Mouse (Mus musculus) limb, embryonic 12.5 days (tissue): ENCODE results near the gene Rras2. TPM values are rescaled to one million over a fixed set of nuclear protein-coding genes. Genes with fewer than 3 reads are reported as not detected.

Experiments
- ATAC-seq: fragments of 200-750 bp; cut with Nextera tagmentation; 2 replicates; pipeline ENCODE4 v1.8.0; 2017; ENCODE audit warnings: low read depth, moderate TSS enrichment; ENCODE audit not compliant: insufficient number of reproducible peaks, insufficient read depth, low FRiP score, low TSS enrichment
- H3K27ac ChIP-seq: fragments of 300-500 bp; sonication (generic); 2 replicates; pipeline ENCODE4 v1.5.1; 2016; ENCODE audit warnings: mild to moderate bottlenecking, moderate library complexity
- H3K27me3 ChIP-seq: fragments of 300-500 bp; sonication (generic); 2 replicates; pipeline ENCODE4 v1.6.1; 2016; ENCODE audit warnings: mild to moderate bottlenecking, moderate library complexity
- H3K36me3 ChIP-seq: fragments of 300-500 bp; sonication (generic); 2 replicates; pipeline ENCODE4 v1.6.1; 2016; ENCODE audit warnings: mild to moderate bottlenecking, moderate library complexity
- H3K4me1 ChIP-seq: fragments of 300-500 bp; sonication (generic); replicated peaks from 2 replicates; pipeline ENCODE4 v1.6.1; 2016
- H3K4me2 ChIP-seq: fragments of 300-500 bp; sonication (generic); 2 replicates; pipeline ENCODE4 v1.6.1; 2016; ENCODE audit warnings: mild to moderate bottlenecking, moderate library complexity
- H3K4me3 ChIP-seq: fragments of 300-500 bp; sonication (generic); replicated peaks from 2 replicates; pipeline ENCODE4 v1.5.1; 2016; ENCODE audit warnings: mild to moderate bottlenecking
- H3K9ac ChIP-seq: fragments of 300-500 bp; sonication (generic); replicated peaks from 2 replicates; pipeline ENCODE4 v1.6.1; 2016; ENCODE audit warnings: mild to moderate bottlenecking, moderate library complexity
- H3K9me3 ChIP-seq: fragments of 300-500 bp; sonication (generic); 2 replicates; pipeline ENCODE4 v1.6.1; 2016; ENCODE audit warnings: mild to moderate bottlenecking, moderate library complexity
- WGBS: fragments of 180-500 bp; shearing (Covaris S2); methylation state at CpG from one replicate; pipeline ENCODE4 v1.1.7; 2016; 5-methylcytosine and 5-hydroxymethylcytosine counted together
- polyA plus RNA-seq: library from polyadenylated mRNA; unstranded; fragments of >200 nt; fragmentation: Nextera tagmentation; extraction: Ambion mirVana; gene quantifications from 2 replicates; pipeline ENCODE4 v1.2.1, GENCODE M21; 2016

The Rras2 gene
- polyA plus RNA-seq, 1 experiment from 2014 or later, result 23.4 TPM

GRCm38 (mm10) chr7:114053720-114054119, 63.9 kb downstream of the Rras2 start:
- H3K4me1 ChIP-seq, result no peaks in the 10 kb centered on the region
- no peak overlapping the region for H3K4me3 ChIP-seq
- no peak overlapping the region for H3K9ac ChIP-seq
- WGBS, result 80% methylated on average over 4 of the region's 4 CpGs
- no peak overlapping the region for H3K4me2 ChIP-seq
- H3K27ac ChIP-seq, result no peak overlapping the region
- H3K9me3 ChIP-seq, result no peaks in the 10 kb centered on the region
- no peaks in the 10 kb centered on the region for H3K27me3 ChIP-seq
- ATAC-seq, result no peak
- H3K36me3 ChIP-seq, result peaks cover 7% of the 10 kb centered on the region

- Histone ChIP-seq H3K9ac (no peak overlapping the region), H3K4me2 (no peak overlapping the region), H3K4me3 (no peak overlapping the region), H3K27me3 (no peaks in the 10 kb centered on the region), H3K9me3 (no peaks in the 10 kb centered on the region), H3K4me1 (peaks cover 4% of the 10 kb centered on the region; the same call in 1 of the 2 replicates), H3K27ac (no peak overlapping the region), H3K36me3 (peaks cover 9% of the 10 kb centered on the region; the same call in 1 of the 2 replicates)
- WGBS, result 83% methylated on average over 2 of the region's 2 CpGs
- no peak for ATAC-seq
Measured at GRCm38 (mm10) chr7:114045814-114046213, 71.8 kb downstream of the Rras2 start.

- Histone ChIP-seq H3K4me1 (peaks cover 4% of the 10 kb centered on the region; the same call in 1 of the 2 replicates), H3K9ac (no peak overlapping the region), H3K36me3 (peaks cover 19% of the 10 kb centered on the region), H3K27ac (no peak overlapping the region), H3K27me3 (no peaks in the 10 kb centered on the region), H3K9me3 (no peaks in the 10 kb centered on the region), H3K4me2 (no peak overlapping the region), H3K4me3 (no peak overlapping the region)
- no peak for ATAC-seq
- 67% methylated on average over 6 of the region's 6 CpGs for WGBS
Measured at GRCm38 (mm10) chr7:114043929-114044549, 73.5 kb downstream of the Rras2 start.

DNA sequence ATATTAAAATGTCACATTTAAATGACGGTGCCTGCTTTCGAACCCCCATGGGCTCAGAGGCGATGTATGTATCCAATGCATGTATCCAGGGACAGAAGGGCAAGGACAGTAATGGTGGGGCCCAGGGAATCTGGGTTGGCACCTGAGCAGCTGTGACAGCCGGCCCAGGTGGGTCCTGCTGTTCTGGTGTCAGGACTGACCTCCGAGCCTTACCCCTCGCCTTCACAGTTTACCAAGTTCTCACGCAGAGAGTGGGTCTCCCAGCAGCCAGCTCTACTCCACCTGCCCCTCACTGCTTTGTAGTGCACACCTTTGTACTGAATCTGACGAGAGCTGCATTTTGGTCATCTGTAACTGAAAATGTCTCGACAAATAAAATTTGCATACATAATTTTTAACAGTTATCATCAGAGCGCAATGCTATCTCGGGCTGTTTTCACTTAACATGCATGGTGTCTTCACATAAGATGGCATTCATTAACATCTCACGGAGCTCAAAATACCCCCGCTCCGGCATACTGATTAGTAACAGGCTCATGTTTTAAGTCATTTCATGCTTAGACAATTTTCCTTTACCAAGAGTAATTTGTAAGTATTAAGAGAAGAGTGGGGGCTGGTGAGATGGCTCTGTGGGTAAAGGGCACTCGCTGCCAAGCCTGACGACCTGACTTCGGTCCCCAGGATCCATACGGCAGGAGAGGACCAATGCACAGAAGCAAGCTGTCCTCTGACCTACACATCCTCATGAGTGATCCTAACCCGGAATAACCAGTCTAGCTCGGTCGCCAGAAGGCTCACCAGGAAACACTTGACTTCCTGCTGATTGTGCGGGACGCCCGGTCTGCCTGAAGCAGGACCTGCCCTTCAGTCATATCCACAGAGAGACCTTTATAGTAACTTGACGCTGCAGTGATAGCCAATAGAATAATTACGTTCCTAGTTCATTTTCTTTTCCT, 74.3 kb downstream of the Rras2 start:
- no peak overlapping the region for H3K27ac ChIP-seq
- no peak for ATAC-seq
- peaks cover 4% of the 10 kb centered on the region; the same call in 1 of the 2 replicates for H3K4me1 ChIP-seq
- 89% methylated on average over 26 of the region's 26 CpGs for WGBS
- H3K9me3 ChIP-seq, result no peaks in the 10 kb centered on the region
- H3K9ac ChIP-seq, result no peak overlapping the region
- H3K4me3 ChIP-seq, result no peak overlapping the region
- H3K27me3 ChIP-seq, result no peaks in the 10 kb centered on the region
- H3K36me3 ChIP-seq, result peaks cover 13% of the 10 kb centered on the region
- no peak overlapping the region for H3K4me2 ChIP-seq

- Histone ChIP-seq H3K27me3 (no peaks in the 10 kb centered on the region), H3K36me3 (peaks cover 13% of the 10 kb centered on the region), H3K4me1 (peaks cover 4% of the 10 kb centered on the region; the same call in 1 of the 2 replicates), H3K4me2 (no peak overlapping the region), H3K9me3 (no peaks in the 10 kb centered on the region), H3K4me3 (no peak overlapping the region), H3K27ac (no peak overlapping the region), H3K9ac (no peak overlapping the region)
- ATAC-seq, result no peak
- 93% methylated on average over 4 of the region's 4 CpGs for WGBS
Measured at GRCm38 (mm10) chr7:114041349-114041748, 76.2 kb downstream of the Rras2 start.

GRCm38 (mm10) chr7:114037237-114037636, 80.3 kb downstream of the Rras2 start:
- 89% methylated on average over 4 of the region's 4 CpGs for WGBS
- no peak for ATAC-seq
- no peak overlapping the region for H3K9ac ChIP-seq
- no peaks in the 10 kb centered on the region for H3K9me3 ChIP-seq
- H3K4me2 ChIP-seq, result no peak overlapping the region
- no peaks in the 10 kb centered on the region for H3K4me1 ChIP-seq
- peaks cover 13% of the 10 kb centered on the region for H3K36me3 ChIP-seq
- H3K4me3 ChIP-seq, result no peak overlapping the region
- H3K27me3 ChIP-seq, result no peaks in the 10 kb centered on the region
- no peak overlapping the region for H3K27ac ChIP-seq

DNA sequence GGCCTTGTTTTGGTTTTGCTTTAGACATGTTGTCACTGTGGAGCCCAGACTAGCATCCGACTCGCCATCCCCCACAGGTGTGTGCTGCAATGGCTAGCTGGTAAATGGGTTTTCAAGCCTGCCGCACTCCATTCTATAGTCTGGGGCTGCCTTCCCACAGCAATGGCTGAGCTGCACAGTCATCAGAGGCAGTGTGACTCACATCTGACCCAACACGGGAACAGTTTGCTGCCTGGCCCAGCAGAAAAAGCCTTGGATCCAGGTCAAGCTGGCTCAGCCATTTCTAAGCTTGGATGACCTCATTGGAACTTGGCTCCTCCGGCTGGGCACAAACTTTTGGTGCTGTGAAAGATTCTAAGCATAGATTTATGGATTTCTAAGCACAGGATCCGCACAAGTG, 88.0 kb downstream of the Rras2 start:
- H3K4me2 ChIP-seq, result no peak overlapping the region
- WGBS, result 85% methylated on average over 6 of the region's 6 CpGs
- H3K27ac ChIP-seq, result no peak overlapping the region
- H3K9me3 ChIP-seq, result no peaks in the 10 kb centered on the region
- H3K9ac ChIP-seq, result no peak overlapping the region
- H3K36me3 ChIP-seq, result no peaks in the 10 kb centered on the region
- 0 out of 2 replicates have a peak, but pooled peaks cover 4% of the 10 kb centered on the region for H3K27me3 ChIP-seq
- ATAC-seq, result no peak
- no peak overlapping the region for H3K4me3 ChIP-seq
- no peaks in the 10 kb centered on the region for H3K4me1 ChIP-seq

DNA sequence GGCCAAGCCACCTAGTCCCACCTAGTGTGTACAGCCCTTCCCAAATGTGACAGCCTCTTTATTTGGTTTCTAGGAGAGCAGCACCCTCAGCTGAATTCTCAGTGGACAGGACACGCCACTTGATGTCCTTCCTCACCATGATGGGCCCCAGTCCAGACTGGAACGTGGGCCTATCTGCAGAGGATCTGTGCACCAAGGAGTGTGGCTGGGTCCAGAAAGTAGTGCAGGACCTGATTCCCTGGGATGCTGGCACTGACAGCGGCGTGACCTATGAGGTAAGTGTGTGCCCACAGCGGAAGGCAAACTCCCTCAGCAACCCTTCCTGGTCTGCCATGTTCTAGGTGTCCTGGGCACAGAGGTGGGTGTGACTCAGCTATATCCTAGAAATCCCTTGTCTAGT, 88.8 kb downstream of the Rras2 start:
- Histone ChIP-seq H3K4me3 (no peak overlapping the region), H3K4me2 (no peak overlapping the region), H3K4me1 (no peaks in the 10 kb centered on the region), H3K9ac (no peak overlapping the region), H3K27me3 (0 out of 2 replicates have a peak, but pooled peaks cover 4% of the 10 kb centered on the region), H3K9me3 (no peaks in the 10 kb centered on the region), H3K36me3 (no peaks in the 10 kb centered on the region), H3K27ac (no peak overlapping the region)
- ATAC-seq, result no peak
- 88% methylated on average over 5 of the region's 5 CpGs for WGBS

DNA sequence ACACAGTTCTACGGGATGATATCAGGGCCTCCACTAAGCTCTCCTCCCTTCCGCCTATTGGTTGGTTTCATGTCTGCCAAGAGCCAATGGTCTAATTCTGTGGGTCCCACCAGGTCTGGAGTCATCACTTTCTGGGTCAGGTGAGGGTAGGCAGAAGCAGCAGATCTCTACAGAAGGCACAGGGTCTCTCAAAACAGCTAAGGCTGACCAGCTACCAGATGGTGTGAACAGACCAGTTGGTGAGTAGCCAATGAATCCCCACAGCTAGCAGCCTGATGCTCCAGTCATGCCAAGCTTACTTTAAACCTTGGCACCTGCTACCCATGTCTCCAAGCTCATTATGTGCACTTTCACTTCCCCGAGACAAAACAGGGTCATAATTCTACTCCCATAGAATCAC, 90.2 kb downstream of the Rras2 start:
- H3K9ac ChIP-seq, result no peak overlapping the region
- no peaks in the 10 kb centered on the region for H3K4me1 ChIP-seq
- no peak overlapping the region for H3K4me2 ChIP-seq
- ATAC-seq, result no peak
- no peaks in the 10 kb centered on the region for H3K36me3 ChIP-seq
- no peaks in the 10 kb centered on the region for H3K9me3 ChIP-seq
- 90% methylated on average over 3 of the region's 3 CpGs for WGBS
- no peak overlapping the region for H3K4me3 ChIP-seq
- H3K27ac ChIP-seq, result no peak overlapping the region
- 0 out of 2 replicates have a peak, but pooled peaks cover 4% of the 10 kb centered on the region for H3K27me3 ChIP-seq

DNA sequence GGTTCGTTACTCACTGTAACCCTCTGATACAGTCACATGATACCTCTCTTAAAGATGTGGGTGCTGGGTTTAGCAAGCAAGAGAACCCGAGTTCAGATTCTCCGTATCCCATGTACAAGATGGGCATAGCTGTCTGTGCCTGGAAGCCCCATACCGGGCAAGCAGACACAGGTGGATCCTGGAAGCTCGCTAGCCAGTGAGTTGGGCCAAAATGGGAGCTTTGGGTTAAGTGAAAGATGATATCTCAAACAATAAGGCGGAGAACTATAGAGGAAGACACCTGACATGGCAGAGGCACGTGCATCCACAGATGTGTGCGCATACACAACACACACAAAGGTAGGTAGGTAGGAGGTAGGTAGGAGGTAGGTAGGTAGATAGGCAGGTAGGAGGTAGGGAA, 90.7 kb downstream of the Rras2 start:
- H3K4me1 ChIP-seq, result no peaks in the 10 kb centered on the region
- no peak for ATAC-seq
- no peaks in the 10 kb centered on the region for H3K36me3 ChIP-seq
- no peak overlapping the region for H3K4me3 ChIP-seq
- no peaks in the 10 kb centered on the region for H3K9me3 ChIP-seq
- H3K9ac ChIP-seq, result no peak overlapping the region
- 86% methylated on average over 8 of the region's 8 CpGs for WGBS
- H3K27me3 ChIP-seq, result 0 out of 2 replicates have a peak, but pooled peaks cover 4% of the 10 kb centered on the region
- H3K4me2 ChIP-seq, result no peak overlapping the region
- H3K27ac ChIP-seq, result no peak overlapping the region

DNA sequence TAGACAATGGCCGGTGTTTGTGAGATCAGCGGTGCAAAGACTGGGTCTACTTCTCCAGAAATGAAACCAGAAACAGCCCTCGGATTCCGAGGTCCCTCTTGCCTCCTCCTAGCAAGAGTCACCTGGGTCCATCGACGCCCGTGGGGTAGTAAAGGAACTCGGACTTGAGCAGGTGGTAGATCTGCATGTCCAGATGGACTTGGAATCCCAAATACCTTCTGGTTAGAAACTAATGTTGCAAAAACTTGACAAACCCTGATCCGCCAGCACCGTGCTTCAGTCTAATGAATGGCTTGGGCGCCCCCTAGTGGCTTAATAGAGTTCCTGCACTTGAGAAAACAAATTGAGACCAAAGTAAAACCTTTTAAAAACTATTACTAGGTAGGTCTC, 96.9 kb downstream of the Rras2 start:
- Histone ChIP-seq H3K4me3 (peak overlapping the region; percentile 38), H3K4me2 (peak overlapping the region; percentile 64), H3K4me1 (no peaks in the 10 kb centered on the region), H3K27ac (no peak overlapping the region), H3K36me3 (no peaks in the 10 kb centered on the region), H3K9ac (peak overlapping the region; percentile 50), H3K27me3 (peaks cover 11% of the 10 kb centered on the region; the same call in 1 of the 2 replicates), H3K9me3 (no peaks in the 10 kb centered on the region)
- peak; percentile 74; the same call in 1 of the 2 replicates for ATAC-seq
- 4% methylated on average over 11 of the region's 11 CpGs for WGBS
